Mouse (Mus musculus): ENCODE measurements at regions not wholly inside any gene's neighbourhood (a gene's known extent, or its start where the extent isn't known, plus 50 kb on each side); places are given as distances from the start of the nearest gene placed in this dataset.

GRCm38 (mm10) chr2:46179741-46180140, 1062.5 kb upstream of the Zeb2 start:
- no peak for DNase-seq (ENCODE audit: low spot score)

DNA sequence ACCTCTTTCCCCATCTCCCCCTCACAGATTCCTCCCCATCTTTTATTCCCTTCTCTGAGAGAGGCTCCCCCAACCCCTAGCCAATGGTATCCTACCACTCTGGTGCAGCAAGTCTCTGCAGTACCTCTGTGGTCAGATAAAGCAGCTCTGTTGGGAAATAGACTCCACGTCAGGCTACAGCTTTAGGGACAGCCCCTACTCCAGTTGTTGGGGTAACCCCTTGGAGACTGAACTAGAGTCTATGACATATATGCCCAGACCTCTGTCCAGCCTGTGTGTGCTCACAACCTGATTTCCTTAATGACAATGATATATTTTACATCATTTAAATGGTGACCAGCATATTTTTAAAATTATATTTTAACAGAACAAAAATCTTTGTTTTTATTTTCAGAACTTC, 1051.3 kb upstream of the Zeb2 start:
- DNase-seq (ENCODE audit: low spot score): no peak

GRCm38 (mm10) chr2:46149848-46150247, 1032.7 kb upstream of the Zeb2 start:
- no peak for DNase-seq (ENCODE audit: low spot score)

DNA sequence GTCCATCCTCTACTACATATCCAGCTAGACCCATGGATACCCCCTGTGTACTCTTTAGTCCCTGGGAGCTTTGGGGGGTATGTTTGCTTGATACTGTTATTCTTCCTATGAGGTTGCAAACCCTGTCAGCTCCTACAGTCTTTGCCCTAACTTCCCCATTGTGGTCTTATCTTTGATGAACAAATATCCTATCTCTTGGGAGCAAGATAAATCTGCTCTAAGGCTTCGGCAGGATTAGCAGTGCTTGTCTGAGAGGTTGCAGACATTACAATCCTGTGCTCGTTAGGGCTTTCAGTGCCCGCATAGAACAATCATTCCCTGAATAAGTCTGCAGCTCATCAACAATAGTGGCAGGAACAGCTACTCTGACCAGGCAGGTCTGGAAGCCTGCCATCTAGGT, 1002.7 kb upstream of the Zeb2 start:
- no peak for DNase-seq (ENCODE audit: low spot score)

- no peak for DNase-seq (ENCODE audit: low spot score)
Observed at GRCm38 (mm10) chr2:46106991-46107390, 989.8 kb upstream of the Zeb2 start.

- no peak for DNase-seq (ENCODE audit: low spot score)
Observed at GRCm38 (mm10) chr2:46065034-46065802, 948.0 kb upstream of the Zeb2 start.

- DNase-seq (ENCODE audit: low spot score): no peak
Observed at GRCm38 (mm10) chr2:46055729-46056128, 938.5 kb upstream of the Zeb2 start.

DNA sequence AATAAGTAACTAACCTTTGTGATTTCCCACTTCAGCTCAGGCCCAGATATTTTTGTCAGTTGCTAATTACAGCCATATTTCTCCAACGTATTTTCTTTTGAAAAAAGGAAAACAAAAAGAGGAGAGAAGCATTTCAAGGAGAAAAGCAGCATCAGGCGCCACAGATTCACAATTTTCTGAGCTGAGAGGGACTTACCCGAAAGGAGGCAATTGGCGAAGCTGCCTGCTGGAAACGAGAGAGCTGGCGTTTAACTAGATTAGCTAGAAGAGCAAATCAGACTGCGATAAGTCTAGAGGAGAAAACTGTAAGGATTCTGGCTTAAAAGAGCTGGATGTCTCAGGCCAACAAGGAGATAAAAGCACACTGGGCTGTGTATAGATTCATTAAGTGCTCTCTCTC, 937.7 kb upstream of the Zeb2 start:
- DNase-seq (ENCODE audit: low spot score): no peak

- DNase-seq (ENCODE audit: low spot score): no peak
Observed at GRCm38 (mm10) chr2:46021854-46022253, 904.7 kb upstream of the Zeb2 start.

DNA sequence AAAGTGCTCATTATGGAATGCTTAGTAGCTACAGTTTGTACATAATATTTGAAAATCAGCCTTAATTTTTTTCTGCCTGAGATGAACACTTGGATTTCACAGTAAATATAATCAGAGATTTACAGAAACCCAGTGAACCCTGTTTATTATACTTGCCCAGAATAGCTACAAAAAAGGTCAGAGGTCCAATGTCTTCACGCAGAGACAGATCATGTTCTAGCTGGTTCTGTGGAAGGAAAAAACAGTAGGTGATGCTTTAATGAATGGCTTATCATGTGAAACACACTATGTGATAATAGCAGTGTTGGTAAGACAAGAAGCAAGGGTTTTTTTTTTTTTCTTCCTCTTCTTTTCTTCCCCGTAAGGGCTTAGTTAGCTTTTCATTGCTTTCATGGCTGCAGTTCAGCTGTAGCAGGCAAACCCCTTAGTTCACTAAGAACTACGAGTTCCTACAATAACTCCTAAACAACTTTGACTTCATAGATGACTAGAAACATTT, 896.6 kb upstream of the Zeb2 start:
- DNase-seq (ENCODE audit: low spot score): no peak

DNA sequence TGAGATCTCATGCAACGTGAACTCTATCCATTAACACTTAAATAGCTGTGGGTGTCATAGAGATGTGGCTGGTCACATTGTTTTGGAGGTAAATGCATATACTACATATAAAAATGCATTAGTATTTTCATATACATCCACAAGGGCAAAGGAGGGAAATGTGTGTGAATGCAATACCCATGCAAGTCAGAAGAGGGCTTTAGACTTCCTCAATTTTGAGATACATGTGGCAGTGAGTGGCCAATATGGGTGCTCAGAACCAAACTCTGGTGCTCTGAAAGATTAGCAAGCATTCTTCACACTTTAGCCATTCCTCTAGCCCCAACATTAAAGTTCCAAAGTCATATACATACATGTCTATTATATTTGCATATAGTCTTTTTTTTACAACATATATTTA, 895.5 kb upstream of the Zeb2 start:
- DNase-seq (ENCODE audit: low spot score): no peak

DNA sequence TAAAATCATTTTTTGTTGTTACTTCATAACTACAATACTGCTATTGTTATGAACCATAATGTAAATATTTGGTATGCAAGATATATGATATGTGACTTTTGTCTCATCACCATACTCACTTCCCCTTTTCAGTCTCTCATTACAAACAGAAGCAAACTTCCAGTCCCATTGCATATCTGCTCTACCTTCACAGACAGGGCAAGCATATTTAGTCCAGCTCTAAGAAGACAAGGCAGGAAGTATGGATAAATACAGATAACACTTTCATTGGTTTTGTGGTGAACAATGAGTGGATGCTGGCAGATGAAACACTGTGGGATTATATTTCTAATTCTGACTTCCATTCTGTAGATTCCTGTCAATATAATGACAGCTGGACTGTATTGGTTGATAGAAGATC, 858.0 kb upstream of the Zeb2 start:
- no peak for DNase-seq (ENCODE audit: low spot score)

GRCm38 (mm10) chr2:45968635-45969034, 851.4 kb upstream of the Zeb2 start:
- no peak for DNase-seq (ENCODE audit: low spot score)

DNA sequence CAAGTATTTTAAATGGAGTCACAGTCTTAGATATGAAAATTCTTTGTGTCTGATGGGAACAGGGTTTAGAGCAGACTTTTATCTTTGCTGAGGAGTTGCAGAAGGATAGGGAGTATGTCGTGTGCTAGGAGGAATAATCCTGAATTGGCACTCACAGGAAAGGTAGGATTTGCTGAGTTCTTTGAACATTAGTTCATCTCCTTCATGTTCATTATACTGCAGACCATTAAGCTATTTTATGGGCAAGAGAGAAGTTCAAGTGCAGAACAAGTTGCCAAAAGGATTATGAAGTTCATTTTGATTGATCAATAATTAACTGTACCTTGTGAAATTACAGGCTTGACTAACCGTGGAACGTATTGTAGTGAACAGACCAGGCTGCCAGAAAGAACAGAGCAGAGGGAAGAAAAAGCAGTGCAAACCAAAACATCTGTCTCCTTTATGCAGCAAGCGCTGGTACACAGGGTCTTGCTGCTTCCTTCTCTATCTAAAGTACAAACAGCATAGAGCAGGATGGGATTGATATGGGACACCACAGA, 839.7 kb upstream of the Zeb2 start:
- DNase-seq (ENCODE audit: low spot score): no peak

DNA sequence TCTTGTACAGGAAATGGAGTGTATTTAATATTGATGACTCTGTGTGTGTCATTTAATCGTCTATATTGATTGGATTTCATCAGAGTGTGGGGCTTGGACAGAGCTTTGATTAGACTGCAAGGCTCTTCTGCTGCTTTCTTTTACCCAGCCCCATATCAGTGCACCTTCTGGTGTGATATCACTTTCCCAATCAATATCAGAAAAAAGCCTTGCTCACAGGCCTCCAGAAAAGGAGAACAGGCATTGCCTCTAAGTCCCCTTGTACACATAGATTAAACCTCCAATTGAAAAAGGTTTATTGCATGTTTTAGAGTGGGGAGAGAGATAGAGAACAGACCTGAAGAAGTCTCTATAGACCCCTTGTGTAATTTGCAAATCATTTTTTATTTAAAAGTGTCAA, 831.6 kb upstream of the Zeb2 start:
- DNase-seq (ENCODE audit: low spot score): no peak

GRCm38 (mm10) chr2:45925791-45926480, 808.7 kb upstream of the Zeb2 start:
- DNase-seq (ENCODE audit: low spot score): no peak

DNA sequence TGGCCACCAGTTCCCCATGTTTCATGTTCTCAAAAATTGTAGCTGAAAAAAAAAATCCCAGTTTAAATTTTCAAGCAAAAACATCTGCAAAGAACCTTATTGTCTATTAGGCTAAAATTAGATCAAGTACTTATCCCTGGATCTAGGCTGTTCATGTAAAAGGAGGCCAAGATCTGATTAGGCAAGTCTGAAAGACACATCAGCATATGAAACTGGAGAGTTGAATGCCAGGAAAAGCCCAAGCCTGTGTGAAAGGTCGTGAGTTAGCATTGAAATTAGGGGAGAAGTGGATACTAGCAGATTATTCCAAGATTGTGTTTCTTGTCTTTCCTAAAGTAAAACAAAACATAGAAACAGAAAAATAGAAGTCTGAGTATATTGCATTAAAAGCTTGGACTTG, 791.7 kb upstream of the Zeb2 start:
- DNase-seq (ENCODE audit: low spot score): no peak

GRCm38 (mm10) chr2:45904623-45905235, 787.5 kb upstream of the Zeb2 start:
- DNase-seq (ENCODE audit: low spot score): no peak

DNA sequence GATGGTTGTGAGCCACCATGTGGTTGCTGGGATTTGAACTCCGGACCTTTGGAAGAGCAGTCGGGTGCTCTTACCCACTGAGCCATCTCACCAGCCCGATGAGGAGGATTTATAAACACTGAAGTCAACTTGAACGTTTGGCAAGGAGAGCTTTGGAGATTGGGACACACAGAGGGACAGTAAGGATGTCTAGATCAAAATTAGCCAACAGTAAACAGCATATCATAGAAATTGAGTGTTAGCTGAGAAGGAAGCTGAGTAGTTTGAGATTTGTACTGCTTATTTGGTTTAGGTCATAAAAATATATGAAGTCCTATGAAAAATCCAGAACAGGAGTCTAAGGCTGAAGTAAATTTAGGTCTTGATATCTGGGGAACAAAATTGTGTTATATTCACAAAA, 786.9 kb upstream of the Zeb2 start:
- no peak for DNase-seq (ENCODE audit: low spot score)

GRCm38 (mm10) chr2:45903350-45903749, 786.2 kb upstream of the Zeb2 start:
- DNase-seq (ENCODE audit: low spot score): no peak

DNA sequence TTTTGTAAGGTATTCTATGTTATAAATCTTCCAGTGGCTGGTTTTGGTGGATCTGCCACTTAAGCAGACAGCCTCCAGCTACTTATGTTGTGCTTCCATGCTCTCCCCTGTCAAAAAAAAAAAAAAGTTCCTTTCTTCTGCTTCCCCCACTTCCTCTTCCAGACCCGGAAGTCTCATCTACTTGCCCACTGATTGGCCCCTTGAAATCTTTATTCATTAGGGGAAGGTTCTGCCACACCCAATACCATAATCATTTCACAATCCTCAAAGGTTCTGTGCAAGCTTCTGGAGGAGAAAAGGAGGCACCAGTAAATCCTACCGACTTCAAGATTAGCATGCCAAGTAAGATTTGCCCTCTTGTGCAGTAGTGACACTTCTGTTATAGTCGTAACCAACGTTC, 784.7 kb upstream of the Zeb2 start:
- no peak for DNase-seq (ENCODE audit: low spot score)

DNA sequence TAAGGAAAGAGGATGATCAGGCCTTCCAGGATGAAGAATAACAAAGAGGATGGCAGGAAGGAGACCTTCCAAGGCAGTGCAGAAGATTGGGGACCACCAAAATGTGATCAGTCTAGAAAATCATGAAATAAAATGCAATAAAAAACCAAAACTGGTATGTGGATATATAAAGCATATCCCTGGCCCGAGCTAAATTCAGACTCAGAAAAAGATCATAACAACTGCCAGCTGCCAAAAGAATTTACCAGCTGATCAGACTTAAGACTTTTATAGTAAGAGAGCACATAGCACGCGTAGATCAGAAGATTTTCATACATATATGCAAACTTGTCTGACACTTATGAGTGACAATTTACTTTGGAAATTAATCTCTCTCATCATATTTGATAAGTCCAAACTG, 767.5 kb upstream of the Zeb2 start:
- no peak for DNase-seq (ENCODE audit: low spot score)

- no peak for DNase-seq (ENCODE audit: low spot score)
Observed at GRCm38 (mm10) chr2:45878656-45879055, 761.5 kb upstream of the Zeb2 start.

Measured in ovary, postnatal 36 days (tissue).